Mouse (Mus musculus): ENCODE results near the gene Atf6.

Atf6 gene

GRCm38 (mm10) chr1:170771437-170772003 is 96.1 kb downstream of the Atf6 start:
- no peak for DNase-seq

- DNase-seq = no peak
Observed at GRCm38 (mm10) chr1:170770691-170771090, 96.9 kb downstream of the Atf6 start.

GRCm38 (mm10) chr1:170766997-170767396 is 100.6 kb downstream of the Atf6 start:
- DNase-seq = no peak

GRCm38 (mm10) chr1:170764798-170765197 is 102.8 kb downstream of the Atf6 start:
- DNase-seq = no peak

GRCm38 (mm10) chr1:170761634-170762033 is 105.9 kb downstream of the Atf6 start:
- DNase-seq = no peak

GRCm38 (mm10) chr1:170753597-170753996 is 114.0 kb downstream of the Atf6 start:
- no peak for DNase-seq

GRCm38 (mm10) chr1:170751797-170752196 is 115.8 kb downstream of the Atf6 start:
- no peak for DNase-seq

- no peak for DNase-seq
Observed at GRCm38 (mm10) chr1:170746523-170746922, 121.0 kb downstream of the Atf6 start.

GRCm38 (mm10) chr1:170741497-170742246 is 125.9 kb downstream of the Atf6 start:
- DNase-seq = peak; percentile 7 to 28

GRCm38 (mm10) chr1:170734866-170735265 is 132.7 kb downstream of the Atf6 start:
- no peak for DNase-seq

- no peak for DNase-seq
Observed at GRCm38 (mm10) chr1:170732596-170732890, 135.0 kb downstream of the Atf6 start.

- DNase-seq = no peak
Observed at GRCm38 (mm10) chr1:170731865-170732595, 135.5 kb downstream of the Atf6 start.

GRCm38 (mm10) chr1:170729267-170729962 is 138.2 kb downstream of the Atf6 start:
- DNase-seq = no peak

GRCm38 (mm10) chr1:170728524-170728923 is 139.0 kb downstream of the Atf6 start:
- DNase-seq = no peak

GRCm38 (mm10) chr1:170721560-170721959 is 146.0 kb downstream of the Atf6 start:
- DNase-seq = no peak

- DNase-seq = no peak
Observed at GRCm38 (mm10) chr1:170718133-170718810, 149.3 kb downstream of the Atf6 start.

GRCm38 (mm10) chr1:170717241-170717828 is 150.2 kb downstream of the Atf6 start:
- DNase-seq = no peak

- DNase-seq = no peak
Observed at GRCm38 (mm10) chr1:170711731-170712130, 155.8 kb downstream of the Atf6 start.

GRCm38 (mm10) chr1:170709969-170710368 is 157.6 kb downstream of the Atf6 start:
- no peak for DNase-seq

- peak; percentile 86 to 88 for DNase-seq
Observed at GRCm38 (mm10) chr1:170709481-170709880, 158.1 kb downstream of the Atf6 start.

- peak in 1 of 2 experiments; percentile 10 for DNase-seq
Observed at GRCm38 (mm10) chr1:170709034-170709433, 158.5 kb downstream of the Atf6 start.

- peak; percentile 44 to 47 for DNase-seq
Observed at GRCm38 (mm10) chr1:170706046-170706445, 161.5 kb downstream of the Atf6 start.

Data from B cell, adult 2 months (primary cell).